Mouse (Mus musculus) activated CD4-positive, CD25-positive, alpha-beta regulatory T cell, adult 4 months (primary cell): ENCODE results near the gene Rasal1. TPM values are rescaled to one million over a fixed set of nuclear protein-coding genes. Genes with fewer than 3 reads are reported as not detected.

Experiments used
- ATAC-seq: one replicate; pipeline ENCODE4 v1.8.0; 2017
- polyA plus RNA-seq, 2 experiments: library from polyadenylated mRNA; unstranded; fragments of 100-300 nt; shearing (Covaris generic); gene quantifications; one replicate each; pipeline ENCODE4 v1.2.1; 2017

Rasal1 gene
- polyA plus RNA-seq, 2 experiments from 2014 or later, result 7.6 to 11.4 TPM

- ATAC-seq, result no peak
These were observed 12.2 kb downstream of the Rasal1 start for GRCm38 (mm10) chr5:120660816-120661215.

- ATAC-seq, result no peak
These were observed 16.3 kb downstream of the Rasal1 start for GRCm38 (mm10) chr5:120664888-120665287.

- ATAC-seq, result no peak
These were observed 20.1 kb downstream of the Rasal1 start for GRCm38 (mm10) chr5:120668761-120669160.

- no peak for ATAC-seq
These were observed 21.5 kb downstream of the Rasal1 start for GRCm38 (mm10) chr5:120670132-120670531.

- no peak for ATAC-seq
These were observed 23.3 kb downstream of the Rasal1 start for GRCm38 (mm10) chr5:120671865-120672264.

GRCm38 (mm10) chr5:120673626-120674025 is 25.0 kb downstream of the Rasal1 start:
- peak; percentile 48 for ATAC-seq

- ATAC-seq, result peak; percentile 11
These were observed 25.9 kb downstream of the Rasal1 start for GRCm38 (mm10) chr5:120674229-120675145.

GRCm38 (mm10) chr5:120677516-120677915 is 28.9 kb downstream of the Rasal1 start:
- ATAC-seq, result peak; percentile 62

GRCm38 (mm10) chr5:120679676-120680555 is 31.3 kb downstream of the Rasal1 start:
- ATAC-seq, result peak; percentile 30

- ATAC-seq, result no peak
These were observed 32.3 kb downstream of the Rasal1 start for GRCm38 (mm10) chr5:120680918-120681317.

- no peak for ATAC-seq
These were observed 34.6 kb downstream of the Rasal1 start for GRCm38 (mm10) chr5:120682982-120683771.

- peak; percentile 83 for ATAC-seq
These were observed 37.1 kb downstream of the Rasal1 start for GRCm38 (mm10) chr5:120685678-120686077.

- no peak for ATAC-seq
These were observed 38.3 kb downstream of the Rasal1 start for GRCm38 (mm10) chr5:120686749-120687483.

GRCm38 (mm10) chr5:120687484-120687851 is 38.9 kb downstream of the Rasal1 start:
- no peak for ATAC-seq

- no peak for ATAC-seq
These were observed 39.3 kb downstream of the Rasal1 start for GRCm38 (mm10) chr5:120687897-120688296.

- ATAC-seq, result peak; percentile 51
These were observed 39.8 kb downstream of the Rasal1 start for GRCm38 (mm10) chr5:120688434-120688833.

- ATAC-seq, result no peak
These were observed 41.8 kb downstream of the Rasal1 start for GRCm38 (mm10) chr5:120690417-120690816.

GRCm38 (mm10) chr5:120692034-120692433 is 43.4 kb downstream of the Rasal1 start:
- ATAC-seq, result no peak

- ATAC-seq, result no peak
These were observed 45.5 kb downstream of the Rasal1 start for GRCm38 (mm10) chr5:120693931-120694694.

GRCm38 (mm10) chr5:120694695-120695074 is 46.1 kb downstream of the Rasal1 start:
- ATAC-seq, result no peak
